Mouse (Mus musculus): ENCODE results near the gene H13. TPM values are rescaled to one million over a fixed set of nuclear protein-coding genes. Genes with fewer than 3 reads are reported as not detected.

Gene H13
- total RNA-seq (2017): 89.7 and 95.5 TPM in 2 replicates

DNA sequence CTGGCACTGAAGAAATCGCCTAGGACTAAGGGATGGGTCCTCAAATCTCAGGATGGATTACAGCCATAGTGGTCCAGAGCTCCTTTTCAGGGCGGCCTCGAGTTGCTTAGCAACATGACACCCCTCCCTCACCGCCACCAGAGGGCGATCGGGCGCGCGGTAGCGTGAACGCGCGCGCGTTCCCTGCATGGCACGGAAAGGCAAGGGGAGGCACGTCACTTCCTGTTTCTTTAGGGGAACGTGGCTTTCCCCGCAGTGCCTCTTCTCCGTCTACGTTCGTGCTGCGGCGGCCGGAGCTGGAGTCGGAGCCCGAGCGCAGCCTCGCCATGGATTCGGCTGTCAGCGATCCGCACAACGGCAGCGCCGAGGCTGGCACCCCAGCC, at the start of gene H13:
H13 (plus strand) TSS at position 206 of the 383 bp plus-strand sequence.
- peak; percentile 92 for ATAC-seq (ENCODE audit: extremely low read depth, insufficient number of reproducible peaks, low FRiP score, poor library complexity, severe bottlenecking)

DNA sequence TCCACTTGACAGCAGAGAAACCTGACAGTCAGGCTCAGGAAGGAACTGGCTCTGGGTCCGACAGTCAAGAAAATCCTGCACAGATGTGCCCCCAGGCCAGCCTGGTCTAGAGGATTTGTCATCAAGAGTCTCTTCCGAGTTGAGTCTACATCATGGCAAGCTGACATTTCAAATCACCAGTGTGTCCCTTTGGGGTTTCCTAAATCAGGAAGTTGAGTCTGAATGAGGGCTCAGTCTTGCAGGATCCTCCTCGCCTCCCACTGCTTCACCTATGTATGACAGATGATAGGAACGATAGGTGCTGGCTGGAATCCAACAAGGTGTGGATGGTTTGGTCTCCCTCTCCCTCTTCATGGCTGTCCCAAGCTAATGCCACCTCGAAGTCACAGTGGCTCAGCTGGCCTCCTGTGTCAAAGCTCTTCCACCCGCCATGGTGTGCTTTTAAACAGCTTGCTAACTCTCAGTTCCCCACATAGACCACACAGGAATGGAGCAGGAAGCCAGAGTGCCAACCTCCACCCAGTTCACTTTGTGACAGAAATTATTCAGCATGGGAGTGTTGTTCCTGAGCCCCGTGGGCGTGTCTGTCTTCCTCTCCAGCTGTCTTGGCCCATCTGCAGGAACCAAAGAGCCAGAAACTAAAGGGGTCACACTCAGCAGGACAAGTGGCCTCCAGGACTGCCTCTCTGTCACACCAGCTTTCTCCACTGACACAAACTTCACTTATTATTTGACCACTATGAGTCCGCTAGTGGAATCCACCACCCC, 48.7 kb upstream of the H13 start:
- no peak for ATAC-seq (ENCODE audit: extremely low read depth, insufficient number of reproducible peaks, low FRiP score, poor library complexity, severe bottlenecking)

DNA sequence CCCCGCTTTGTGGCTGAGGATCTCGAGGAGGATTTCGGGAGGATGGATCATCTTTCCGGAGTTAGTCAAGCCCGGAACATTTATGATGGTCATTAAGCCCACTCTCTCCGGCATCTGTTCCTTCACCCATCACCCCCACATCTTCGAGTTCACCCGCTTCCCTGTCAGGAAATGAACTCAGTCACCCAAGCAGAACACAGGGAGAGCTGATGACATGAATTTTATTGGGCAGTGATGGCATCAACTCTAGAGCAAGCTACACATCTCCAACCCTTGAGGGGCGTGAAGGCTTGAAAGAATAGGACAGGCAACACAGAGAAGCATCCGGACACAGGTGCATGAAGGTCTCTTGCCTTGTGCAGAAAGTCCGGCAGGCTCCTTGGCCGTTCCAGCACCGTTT, 47.1 kb upstream of the H13 start:
- ATAC-seq (ENCODE audit: extremely low read depth, insufficient number of reproducible peaks, low FRiP score, poor library complexity, severe bottlenecking): no peak

GRCm38 (mm10) chr2:152622953-152623352, 46.3 kb upstream of the H13 start, which contains the start of gene Defb25:
Gene Defb25 (minus strand): TSS chr2:152623053.
- ATAC-seq (ENCODE audit: extremely low read depth, insufficient number of reproducible peaks, low FRiP score, poor library complexity, severe bottlenecking): no peak

- no peak for ATAC-seq (ENCODE audit: extremely low read depth, insufficient number of reproducible peaks, low FRiP score, poor library complexity, severe bottlenecking)
These were observed 44.7 kb upstream of the H13 start for GRCm38 (mm10) chr2:152624566-152624965.

- ATAC-seq (ENCODE audit: extremely low read depth, insufficient number of reproducible peaks, low FRiP score, poor library complexity, severe bottlenecking): no peak
These were observed 44.0 kb upstream of the H13 start for GRCm38 (mm10) chr2:152625256-152625655.

GRCm38 (mm10) chr2:152626774-152627591, 42.3 kb upstream of the H13 start, which contains the start of gene Rem1:
Gene Rem1 (plus strand): TSS chr2:152626951.
- no peak for ATAC-seq (ENCODE audit: extremely low read depth, insufficient number of reproducible peaks, low FRiP score, poor library complexity, severe bottlenecking)

- ATAC-seq (ENCODE audit: extremely low read depth, insufficient number of reproducible peaks, low FRiP score, poor library complexity, severe bottlenecking): no peak
These were observed 41.2 kb upstream of the H13 start for GRCm38 (mm10) chr2:152628066-152628465.

DNA sequence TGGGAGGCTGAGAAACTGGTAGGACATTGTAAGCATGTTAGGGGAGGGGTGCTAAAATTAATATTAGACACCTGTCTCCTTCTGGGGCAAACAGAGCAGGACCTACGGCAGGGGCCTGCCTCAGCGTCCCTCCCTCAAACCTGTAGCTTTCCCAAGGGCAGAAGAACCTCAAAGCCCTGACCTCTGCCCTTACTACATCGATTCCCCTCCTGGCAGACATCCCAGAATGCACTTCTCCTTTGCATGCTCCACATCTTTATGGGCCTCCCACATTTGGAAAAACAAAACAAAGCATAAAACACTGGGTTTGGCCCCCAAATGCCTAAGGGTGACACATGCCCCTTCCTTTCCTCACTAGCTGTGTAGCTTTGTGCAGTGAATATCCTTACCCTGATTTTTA, 40.0 kb upstream of the H13 start:
- ATAC-seq (ENCODE audit: extremely low read depth, insufficient number of reproducible peaks, low FRiP score, poor library complexity, severe bottlenecking): no peak

- ATAC-seq (ENCODE audit: extremely low read depth, insufficient number of reproducible peaks, low FRiP score, poor library complexity, severe bottlenecking): no peak
These were observed 39.4 kb upstream of the H13 start for GRCm38 (mm10) chr2:152629904-152630303.

- no peak for ATAC-seq (ENCODE audit: extremely low read depth, insufficient number of reproducible peaks, low FRiP score, poor library complexity, severe bottlenecking)
These were observed 35.9 kb upstream of the H13 start for GRCm38 (mm10) chr2:152633334-152633733.

- ATAC-seq (ENCODE audit: extremely low read depth, insufficient number of reproducible peaks, low FRiP score, poor library complexity, severe bottlenecking): no peak
These were observed 35.0 kb upstream of the H13 start for GRCm38 (mm10) chr2:152634311-152634710.

DNA sequence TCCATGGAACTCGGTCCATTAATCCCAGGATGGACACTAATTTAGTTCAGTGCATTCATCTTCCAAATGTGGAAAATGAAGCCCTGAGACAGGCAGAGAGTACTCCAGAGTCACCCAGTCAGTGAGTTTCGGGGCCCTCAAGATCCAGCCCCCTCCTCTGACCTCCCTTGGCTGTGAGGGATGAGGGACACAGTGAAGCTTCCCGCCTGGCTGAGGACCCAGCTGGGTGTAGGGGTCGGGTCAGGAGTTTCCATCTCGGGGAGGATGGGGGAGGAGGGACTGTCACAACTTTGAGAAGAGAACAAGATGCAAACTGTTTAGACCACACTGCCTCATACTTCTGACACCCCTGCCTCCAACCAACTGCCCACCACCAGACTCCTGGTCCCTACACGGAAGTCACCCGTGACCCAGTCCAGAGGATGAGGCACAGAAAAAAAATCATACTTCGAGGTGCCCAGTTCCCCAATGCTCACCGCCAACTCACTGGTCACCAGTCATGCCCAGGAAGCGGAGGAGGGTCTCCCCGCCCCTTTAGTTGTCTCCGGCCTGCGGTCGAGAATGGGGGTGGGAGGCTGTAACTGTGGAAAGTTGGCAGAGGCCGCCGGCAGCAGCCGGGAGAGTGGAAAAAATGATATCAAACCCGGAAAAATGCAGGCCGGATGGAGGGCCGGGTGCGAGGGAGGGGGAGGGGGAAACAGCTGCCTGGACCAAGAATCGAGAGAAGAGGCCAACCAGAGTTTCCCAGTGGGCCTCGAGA, 32.8 kb upstream of the H13 start:
- no peak for ATAC-seq (ENCODE audit: extremely low read depth, insufficient number of reproducible peaks, low FRiP score, poor library complexity, severe bottlenecking)

DNA sequence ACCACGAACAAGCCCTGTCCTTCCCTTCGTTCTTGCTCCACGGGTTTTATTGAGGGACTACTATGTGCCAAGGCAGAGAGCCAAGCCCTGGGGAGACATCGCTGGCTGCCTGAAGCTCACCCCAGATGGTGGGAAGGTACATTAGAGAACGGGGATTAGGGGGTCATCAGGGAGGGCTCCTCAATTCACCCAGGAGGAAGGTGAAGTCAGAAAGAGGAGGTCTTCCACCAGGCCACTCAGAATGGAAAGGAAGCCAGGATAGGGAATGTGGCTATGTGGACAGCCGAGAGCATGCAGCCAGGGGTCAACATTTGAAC, 32.3 kb upstream of the H13 start:
- no peak for ATAC-seq (ENCODE audit: extremely low read depth, insufficient number of reproducible peaks, low FRiP score, poor library complexity, severe bottlenecking)

- ATAC-seq (ENCODE audit: extremely low read depth, insufficient number of reproducible peaks, low FRiP score, poor library complexity, severe bottlenecking): no peak
These were observed 31.9 kb upstream of the H13 start for GRCm38 (mm10) chr2:152637381-152637780.

DNA sequence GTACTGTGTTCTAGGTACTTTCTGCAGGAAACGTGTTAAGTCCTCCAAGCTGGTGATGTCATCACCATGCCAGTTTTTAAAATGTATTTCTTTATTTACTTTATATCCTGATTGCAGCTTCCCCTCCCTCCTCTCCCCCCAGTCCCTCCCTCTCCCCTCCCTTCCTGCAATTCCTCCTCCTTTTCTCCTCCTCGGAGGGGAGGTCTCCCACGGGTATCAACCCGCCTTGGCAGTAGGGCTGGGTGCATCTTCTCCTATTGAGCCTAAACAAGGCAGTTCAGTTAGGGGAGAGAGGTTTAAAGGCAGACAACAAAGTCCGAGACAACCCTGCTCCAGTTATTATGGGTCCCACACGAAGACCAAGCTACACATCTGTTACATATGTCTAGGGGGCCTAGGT, 30.4 kb upstream of the H13 start:
- no peak for ATAC-seq (ENCODE audit: extremely low read depth, insufficient number of reproducible peaks, low FRiP score, poor library complexity, severe bottlenecking)

- no peak for ATAC-seq (ENCODE audit: extremely low read depth, insufficient number of reproducible peaks, low FRiP score, poor library complexity, severe bottlenecking)
These were observed 29.7 kb upstream of the H13 start for GRCm38 (mm10) chr2:152639406-152640113.

DNA sequence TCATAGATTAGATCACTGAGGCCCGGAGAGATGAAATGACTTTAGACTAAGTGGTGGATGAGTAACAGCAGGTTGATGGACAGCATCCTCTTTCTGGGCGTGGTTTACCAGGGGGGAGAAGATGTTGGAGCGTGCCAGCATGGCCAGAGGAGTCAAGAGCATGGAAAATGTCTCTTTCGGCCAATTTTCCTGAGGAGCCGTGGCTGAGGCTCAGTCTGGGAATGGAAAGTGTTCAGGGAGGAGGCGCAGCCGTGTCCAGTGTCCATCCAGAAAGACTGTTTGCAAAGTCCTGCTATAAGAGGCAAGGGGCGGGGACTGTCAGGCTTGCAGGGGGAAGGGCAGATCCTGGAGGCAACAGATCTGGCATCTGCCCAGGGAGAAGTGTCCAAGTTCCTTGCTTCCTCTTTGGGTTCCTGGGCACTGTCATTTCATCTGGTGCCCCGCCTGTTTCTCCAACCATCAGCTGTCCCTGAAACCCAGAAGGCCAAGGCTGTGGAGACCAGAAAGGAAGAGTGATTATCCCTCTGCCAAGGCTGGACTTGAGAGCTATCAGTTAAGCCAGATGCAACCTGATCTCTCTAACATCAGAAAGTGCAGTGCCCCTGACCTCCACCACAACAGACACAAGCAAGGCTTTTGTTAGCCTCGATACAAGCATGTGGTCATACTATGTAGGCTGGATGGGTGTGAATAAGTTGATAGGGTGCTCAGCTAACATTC, 16.2 kb upstream of the H13 start:
- no peak for ATAC-seq (ENCODE audit: extremely low read depth, insufficient number of reproducible peaks, low FRiP score, poor library complexity, severe bottlenecking)

Measured in neutrophil, adult 5-6 weeks (primary cell).